Mouse (Mus musculus) kidney, postnatal 0 days (tissue): Measurements from ENCODE around the gene Pde4d. TPM values are rescaled to one million over a fixed set of nuclear protein-coding genes. Genes with fewer than 3 reads are reported as not detected.
"Not testable (repeated sequence)": the region's sequence is repeated elsewhere in the genome, so short reads cannot be mapped to it uniquely, and the experiment has no call there.

ENCODE experiments used
- ATAC-seq: fragments of 200-750 bp; cut with Nextera tagmentation; replicated peaks from 2 replicates; pipeline ENCODE4 v1.8.0; 2017; ENCODE audit warnings: low read depth, moderate number of reproducible peaks, moderate TSS enrichment, moderate library complexity; ENCODE audit not compliant: low FRiP score
- DNase-seq: peaks from one replicate; pipeline ENCODE4 v3.0.0-alpha.2; 2016; ENCODE audit warnings: low spot score
- H3K27ac ChIP-seq: fragments of 300-500 bp; sonication (generic); 2 replicates; pipeline ENCODE4 v1.5.1; 2014; ENCODE audit warnings: mild to moderate bottlenecking
- H3K27me3 ChIP-seq: fragments of 300-500 bp; sonication (generic); 2 replicates; pipeline ENCODE4 v1.6.1; 2014; ENCODE audit warnings: low read length, mixed read lengths; ENCODE audit not compliant: insufficient read depth
- H3K36me3 ChIP-seq: fragments of 300-500 bp; sonication (generic); 2 replicates; pipeline ENCODE4 v1.6.1; 2014; ENCODE audit warnings: low read length, mixed read lengths; ENCODE audit not compliant: insufficient read depth
- H3K4me1 ChIP-seq: fragments of 300-500 bp; sonication (generic); replicated peaks from 2 replicates; pipeline ENCODE4 v1.6.1; 2014; ENCODE audit warnings: antibody characterized with exemption, low read length, mixed read lengths; ENCODE audit not compliant: insufficient read depth
- H3K4me2 ChIP-seq: fragments of 300-500 bp; sonication (generic); 2 replicates; pipeline ENCODE4 v1.6.1; 2014; ENCODE audit warnings: mild to moderate bottlenecking, low read length, moderate library complexity, mixed read lengths
- H3K4me3 ChIP-seq: fragments of 300-500 bp; sonication (generic); replicated peaks from 2 replicates; pipeline ENCODE4 v1.5.1; 2014; ENCODE audit warnings: low read depth, low read length
- H3K9ac ChIP-seq: fragments of 300-500 bp; sonication (generic); 2 replicates; pipeline ENCODE4 v1.6.1; 2014; ENCODE audit warnings: low read depth, low read length
- H3K9me3 ChIP-seq: fragments of 300-500 bp; sonication (generic); replicated peaks from 2 replicates; pipeline ENCODE4 v1.6.1; 2016; ENCODE audit warnings: low read length, inconsistent platforms, mixed read lengths
- CTCF ChIP-seq: IDR thresholded peaks from 2 replicates; pipeline ENCODE4 v1.5.1; 2016; ENCODE audit warnings: antibody characterized with exemption, low read depth, mild to moderate bottlenecking, moderate library complexity
- WGBS: fragments of 180-500 bp; shearing (Covaris S2); extraction: QIAGEN DNeasy Blood & Tissue Kit; methylation state at CpG from one replicate; pipeline ENCODE4 v1.1.7; 2014; 5-methylcytosine and 5-hydroxymethylcytosine counted together
- polyA plus RNA-seq: library from polyadenylated mRNA; unstranded; fragments of >200 nt; fragmentation: Nextera tagmentation; extraction: Ambion mirVana; gene quantifications from 2 replicates; pipeline ENCODE4 v1.2.1, GENCODE M21; 2015

Gene Pde4d
- polyA plus RNA-seq, 1 experiment from 2014 or later = 7.1 TPM

DNA sequence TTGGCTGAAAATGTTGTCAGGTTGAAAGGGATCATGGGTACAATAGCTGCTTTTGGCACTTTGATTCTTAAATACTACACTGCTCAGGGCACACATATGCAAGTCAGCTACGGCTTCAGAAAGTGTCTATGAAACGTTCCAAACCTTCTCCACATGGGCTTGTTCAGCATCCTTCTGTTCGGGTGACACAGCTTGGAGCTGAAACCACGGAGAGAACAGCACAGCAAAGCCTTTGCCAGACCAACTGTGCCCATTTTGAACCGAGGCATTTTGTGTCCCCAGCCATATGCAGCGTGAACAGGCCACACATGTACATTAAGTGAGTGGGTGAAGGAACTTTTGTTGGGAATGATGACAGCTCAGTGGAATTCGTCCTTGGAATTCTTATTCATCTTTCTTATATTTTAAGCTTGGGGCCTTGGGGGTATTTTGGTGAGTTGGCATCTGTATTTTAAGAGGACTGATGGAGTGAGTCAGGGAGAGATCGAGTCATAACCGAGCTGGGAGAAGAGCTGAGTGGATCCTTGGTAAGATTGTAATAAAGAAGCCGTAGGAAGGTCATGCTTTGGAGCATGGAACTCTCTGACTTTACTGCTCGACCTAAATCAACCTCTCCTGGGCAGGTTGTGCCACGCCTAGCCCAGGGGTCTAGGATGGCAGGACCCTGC is 243.3 kb downstream of the Pde4d start:
- H3K36me3 ChIP-seq = no peaks in the 10 kb centered on the region
- no peak overlapping the region for H3K4me3 ChIP-seq
- H3K4me2 ChIP-seq = no peak overlapping the region
- H3K9ac ChIP-seq = no peak overlapping the region
- 83% methylated on average over 12 of the region's 12 CpGs for WGBS
- no peak for TF ChIP-seq CTCF
- H3K4me1 ChIP-seq = no peaks in the 10 kb centered on the region
- no peaks in the 10 kb centered on the region for H3K27me3 ChIP-seq
- ATAC-seq (no peak), DNase-seq (no peak)
- no peaks in the 10 kb centered on the region for H3K9me3 ChIP-seq
- no peak overlapping the region for H3K27ac ChIP-seq

DNA sequence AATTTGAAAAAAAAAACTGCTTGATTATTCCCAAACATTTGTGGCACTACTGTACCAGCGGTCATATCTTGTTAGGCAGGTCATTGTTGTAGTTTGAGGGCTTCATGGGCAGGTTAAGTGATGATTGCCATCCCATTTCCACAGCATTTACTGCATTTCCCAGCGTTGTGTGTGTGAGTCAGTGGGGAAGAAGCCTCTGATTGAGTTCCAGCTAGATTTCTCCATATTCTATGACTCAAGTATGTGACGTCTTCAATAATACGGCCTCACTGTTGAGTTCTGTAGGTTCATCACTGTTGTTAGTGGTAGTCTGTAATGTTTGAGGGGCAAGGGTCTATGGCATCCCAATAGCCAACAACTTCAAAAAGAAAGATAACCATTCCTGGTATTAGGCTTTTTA is 255.7 kb downstream of the Pde4d start:
- Histone ChIP-seq H3K9me3 (no peaks in the 10 kb centered on the region), H3K9ac (no peak overlapping the region), H3K4me1 (no peaks in the 10 kb centered on the region), H3K4me2 (no peak overlapping the region), H3K27ac (no peak overlapping the region), H3K36me3 (no peaks in the 10 kb centered on the region), H3K4me3 (no peak overlapping the region), H3K27me3 (no peaks in the 10 kb centered on the region)
- WGBS = 84% methylated on average over 4 of the region's 4 CpGs
- DNase-seq (no peak), ATAC-seq (no peak)
- no peak for TF ChIP-seq CTCF

GRCm38 (mm10) chr13:108714032-108714431 is 264.3 kb downstream of the Pde4d start:
- Histone ChIP-seq H3K4me2 (no peak overlapping the region), H3K9ac (no peak overlapping the region), H3K9me3 (no peaks in the 10 kb centered on the region), H3K4me1 (no peaks in the 10 kb centered on the region), H3K36me3 (no peaks in the 10 kb centered on the region), H3K4me3 (no peak overlapping the region), H3K27me3 (no peaks in the 10 kb centered on the region), H3K27ac (no peak overlapping the region)
- DNase-seq = no peak
- 74% methylated on average over 3 of the region's 3 CpGs for WGBS
- no peak for ATAC-seq
- no peak for TF ChIP-seq CTCF

DNA sequence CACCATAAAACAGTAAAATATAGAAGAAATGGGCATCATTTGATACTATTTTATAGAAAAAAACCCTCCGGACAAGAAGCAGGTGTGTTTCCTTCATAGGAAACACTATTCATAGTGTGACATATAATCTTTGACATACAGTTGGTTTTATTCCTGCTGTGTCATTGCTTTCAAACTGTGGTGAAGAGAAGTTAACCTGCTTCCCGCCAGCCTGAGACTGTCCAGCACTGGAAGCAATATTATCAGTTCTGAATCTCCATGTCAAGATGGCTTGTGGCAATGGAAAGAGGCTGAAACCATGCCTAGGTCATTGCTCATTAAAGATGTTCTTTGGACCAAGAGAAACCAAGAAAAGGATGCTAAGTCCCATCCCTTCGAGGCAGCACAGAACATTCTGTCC is 265.3 kb downstream of the Pde4d start:
- H3K27me3 ChIP-seq = no peaks in the 10 kb centered on the region
- H3K27ac ChIP-seq = no peak overlapping the region
- DNase-seq (no peak), ATAC-seq (no peak)
- no peak overlapping the region for H3K4me2 ChIP-seq
- H3K9ac ChIP-seq = no peak overlapping the region
- H3K4me3 ChIP-seq = no peak overlapping the region
- TF ChIP-seq CTCF = no peak
- H3K36me3 ChIP-seq = no peaks in the 10 kb centered on the region
- H3K9me3 ChIP-seq = no peaks in the 10 kb centered on the region
- no peaks in the 10 kb centered on the region for H3K4me1 ChIP-seq
- 83% methylated on average over 3 of the region's 3 CpGs for WGBS

GRCm38 (mm10) chr13:108722234-108722633 is 272.5 kb downstream of the Pde4d start:
- Histone ChIP-seq H3K4me1 (no peaks in the 10 kb centered on the region), H3K9ac (no peak overlapping the region), H3K36me3 (no peaks in the 10 kb centered on the region), H3K4me2 (no peak overlapping the region), H3K27me3 (no peaks in the 10 kb centered on the region), H3K27ac (no peak overlapping the region), H3K4me3 (no peak overlapping the region), H3K9me3 (no peaks in the 10 kb centered on the region)
- ATAC-seq (no peak), DNase-seq (peak; percentile 6)
- TF ChIP-seq CTCF = peak; percentile 47
- WGBS = 77% methylated on average over 5 of the region's 5 CpGs

- not testable (repeated sequence) for H3K9me3 ChIP-seq, H3K4me3 ChIP-seq, H3K9ac ChIP-seq, H3K4me1 ChIP-seq, DNase-seq, H3K36me3 ChIP-seq, H3K27me3 ChIP-seq, H3K4me2 ChIP-seq, H3K27ac ChIP-seq, ATAC-seq
- WGBS = 89% methylated on average over 2 of the region's 2 CpGs
These were observed 284.6 kb downstream of the Pde4d start for GRCm38 (mm10) chr13:108734356-108734755.
